Mouse (Mus musculus) hematopoietic stem cell, adult 5-6 weeks (primary cell): ENCODE results near the gene Gm37240. TPM values are rescaled to one million over a fixed set of nuclear protein-coding genes. Genes with fewer than 3 reads are reported as not detected.
"Not testable (repeated sequence)": the region's sequence is repeated elsewhere in the genome, so short reads cannot be mapped to it uniquely, and the experiment has no call there.

ENCODE experiments used
- ATAC-seq, 2 experiments: fragments of 125-278 bp in 1 of 2; replicated peaks in 1 of 2; 2 replicates each; pipeline ENCODE4 v1.8.0; 2016 to 2017; ENCODE audit warnings: inconsistent platforms in 2 of 2, mild to moderate bottlenecking in 2 of 2, moderate number of reproducible peaks in 2 of 2, low read depth in 1 of 2, moderate TSS enrichment in 1 of 2; ENCODE audit not compliant: low FRiP score in 2 of 2, poor library complexity in 2 of 2, severe bottlenecking in 2 of 2, insufficient read depth in 1 of 2, low TSS enrichment in 1 of 2
- total RNA-seq: library from RNA; stranded (forward); fragments of 172-1452, 232-1000 nt; gene quantifications from 2 replicates; pipeline ENCODE4 v1.2.3, GENCODE M21; 2017

Gene Gm37240
- total RNA-seq, 1 experiment from 2014 or later, result not detected

DNA sequence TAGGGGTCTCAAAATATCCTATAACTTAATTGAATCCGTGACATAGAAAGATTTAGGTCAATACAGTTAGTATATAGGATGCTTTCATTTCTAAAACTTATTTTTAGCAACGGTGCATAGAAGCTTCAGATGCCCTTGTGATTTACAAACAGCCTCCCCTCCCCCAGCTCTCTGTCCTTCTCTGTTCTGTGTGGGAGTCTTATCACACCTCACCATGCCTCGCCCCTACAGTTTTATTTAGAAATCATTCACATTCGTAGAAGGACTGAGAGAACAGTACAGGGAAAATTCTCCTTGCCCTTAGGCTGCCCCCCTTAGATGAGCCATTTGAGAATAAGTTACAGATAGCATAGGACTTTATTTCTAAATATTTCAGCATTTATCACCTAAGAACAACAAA is 295.3 kb downstream of the Gm37240 start:
- no peak for ATAC-seq

GRCm38 (mm10) chr3:85590090-85590754 is 297.1 kb downstream of the Gm37240 start:
- ATAC-seq, result no peak

GRCm38 (mm10) chr3:85588701-85589100 is 298.6 kb downstream of the Gm37240 start:
- no peak for ATAC-seq

DNA sequence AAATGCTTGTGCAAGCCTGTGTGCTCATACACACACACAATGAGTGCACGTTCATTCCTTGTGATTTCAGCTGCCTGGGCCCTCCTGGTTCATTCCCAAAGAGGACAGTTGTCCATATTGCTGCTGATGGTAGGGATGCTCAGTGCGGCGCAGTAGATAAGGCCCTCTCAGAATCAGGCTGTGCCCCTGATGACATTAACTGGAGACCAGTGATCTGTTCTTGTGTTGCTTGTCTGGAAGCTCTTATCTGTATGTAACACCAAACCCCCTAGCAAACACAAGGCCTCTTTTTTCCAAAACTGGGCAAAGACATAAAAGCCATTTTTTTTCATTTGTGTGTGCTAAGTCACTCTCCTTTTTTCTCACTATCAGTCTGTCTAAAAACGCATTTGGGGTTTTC is 302.4 kb downstream of the Gm37240 start:
- no peak for ATAC-seq

- no peak for ATAC-seq
These were observed 304.1 kb downstream of the Gm37240 start for GRCm38 (mm10) chr3:85583194-85583593.

GRCm38 (mm10) chr3:85582726-85583125 is 304.6 kb downstream of the Gm37240 start:
- no peak for ATAC-seq

GRCm38 (mm10) chr3:85573864-85574830 is 313.2 kb downstream of the Gm37240 start, which contains the start of gene Gatb:
Gene Gatb, plus strand, starts transcription at chr3:85574119.
- ATAC-seq, result peak; percentile 98 to 99

- ATAC-seq, result no peak
These were observed 314.0 kb downstream of the Gm37240 start for GRCm38 (mm10) chr3:85573216-85573863.

DNA sequence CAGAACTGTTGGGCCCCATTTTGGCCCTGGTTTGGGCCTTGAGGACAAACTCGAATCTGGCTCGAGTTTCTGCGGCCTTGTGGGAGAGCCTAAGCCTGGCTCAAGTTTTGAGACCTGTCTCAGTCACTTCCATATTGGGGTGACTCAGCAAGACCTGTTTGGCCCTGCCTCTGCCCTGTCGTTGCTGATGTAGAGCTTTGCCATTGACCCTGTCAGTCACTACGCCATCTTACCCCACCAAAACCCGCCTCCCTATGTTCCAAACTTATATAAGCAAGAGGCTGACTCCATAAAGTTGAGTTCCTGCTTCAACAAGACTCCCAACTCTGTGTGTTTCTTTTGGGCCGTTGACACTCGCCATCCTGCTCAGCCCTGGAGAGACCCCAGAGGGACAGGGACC is 314.8 kb downstream of the Gm37240 start:
- not testable (repeated sequence) for ATAC-seq

DNA sequence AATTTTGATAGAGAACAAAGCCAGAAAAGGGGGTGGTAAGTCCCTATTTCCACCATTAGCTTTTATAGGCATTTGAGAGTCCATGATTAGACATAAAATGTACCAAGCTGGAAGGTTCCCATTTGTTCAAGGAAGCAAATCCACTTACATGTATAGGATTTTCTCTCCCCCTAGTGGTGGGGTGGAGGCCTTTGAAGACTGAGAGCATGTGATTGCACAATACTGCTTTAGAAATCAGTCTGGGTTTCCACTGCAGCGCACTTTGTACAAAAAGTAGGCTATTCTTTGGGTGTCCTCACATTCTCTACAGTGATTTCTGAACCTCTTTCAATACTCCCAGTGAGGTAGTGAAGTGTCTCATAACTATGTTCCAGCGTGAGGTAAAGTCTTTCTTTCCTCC is 316.0 kb downstream of the Gm37240 start:
- peak; percentile 40 to 52; a peak in 2 of 4 replicates for ATAC-seq

DNA sequence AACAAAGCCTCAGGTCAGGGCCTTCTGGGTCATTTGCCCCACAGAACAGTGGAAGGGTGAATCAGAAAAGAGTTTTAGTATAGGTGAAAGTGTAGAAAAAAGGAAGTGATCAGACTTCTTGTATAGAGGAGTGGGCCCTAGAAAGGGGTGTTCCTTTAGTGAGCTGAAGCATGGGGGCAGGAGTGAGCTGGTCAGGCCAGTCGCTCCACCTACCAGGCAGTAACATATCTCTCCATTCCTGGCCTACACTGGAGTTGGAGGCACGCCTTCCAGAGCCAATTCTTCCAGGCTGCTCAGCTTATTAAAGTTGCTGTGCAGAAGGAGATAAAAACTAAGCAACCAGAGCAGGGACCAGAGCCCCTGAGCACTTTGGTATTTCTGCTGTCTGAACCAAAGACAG is 322.7 kb downstream of the Gm37240 start:
- ATAC-seq, result no peak

DNA sequence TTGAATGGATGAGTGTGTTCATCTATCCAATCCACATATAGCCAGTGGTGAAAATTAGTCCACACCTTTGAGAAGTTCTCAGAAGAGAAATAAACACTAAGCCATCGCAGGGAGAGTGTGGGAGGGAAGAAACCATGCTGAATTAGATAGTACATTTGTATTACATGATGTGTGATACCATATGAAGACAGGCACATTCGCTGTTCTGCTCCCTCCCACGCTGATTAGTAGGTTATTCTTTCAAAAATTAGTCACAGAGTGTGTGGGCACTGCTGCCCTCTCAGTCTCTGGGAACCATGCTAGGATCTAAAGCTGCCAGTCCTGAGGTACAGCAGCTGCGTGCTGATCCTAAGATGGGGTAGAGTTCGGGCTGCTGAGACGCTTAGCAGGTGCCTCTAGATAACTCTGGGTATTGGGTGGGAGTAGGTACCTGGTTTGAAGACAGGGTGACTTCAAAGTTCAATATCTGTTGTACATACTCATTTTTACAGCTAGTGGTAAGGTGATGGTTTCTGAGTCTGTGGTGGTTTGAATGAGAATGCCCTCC is 333.5 kb downstream of the Gm37240 start:
- no peak for ATAC-seq

DNA sequence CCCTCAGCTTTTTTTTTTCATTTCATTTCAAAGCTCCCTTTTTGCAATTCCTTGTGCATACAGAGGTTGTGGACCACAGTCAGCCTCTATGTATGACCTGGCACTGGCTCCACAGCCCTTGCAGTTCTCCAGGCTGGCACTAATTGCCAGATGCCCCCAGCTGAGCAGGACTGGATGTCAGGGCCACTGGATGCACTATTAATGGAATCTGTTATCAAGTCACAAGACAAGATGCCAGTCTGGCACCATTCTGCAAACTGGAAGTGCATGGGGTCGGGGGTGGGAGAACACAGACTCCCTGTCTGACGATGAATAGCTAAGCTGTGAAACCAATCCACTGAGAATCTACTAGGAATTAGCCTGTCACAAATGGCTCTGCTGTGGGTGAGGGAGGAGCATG is 336.0 kb downstream of the Gm37240 start:
- no peak for ATAC-seq

- no peak for ATAC-seq
These were observed 337.0 kb downstream of the Gm37240 start for GRCm38 (mm10) chr3:85550312-85550711.

DNA sequence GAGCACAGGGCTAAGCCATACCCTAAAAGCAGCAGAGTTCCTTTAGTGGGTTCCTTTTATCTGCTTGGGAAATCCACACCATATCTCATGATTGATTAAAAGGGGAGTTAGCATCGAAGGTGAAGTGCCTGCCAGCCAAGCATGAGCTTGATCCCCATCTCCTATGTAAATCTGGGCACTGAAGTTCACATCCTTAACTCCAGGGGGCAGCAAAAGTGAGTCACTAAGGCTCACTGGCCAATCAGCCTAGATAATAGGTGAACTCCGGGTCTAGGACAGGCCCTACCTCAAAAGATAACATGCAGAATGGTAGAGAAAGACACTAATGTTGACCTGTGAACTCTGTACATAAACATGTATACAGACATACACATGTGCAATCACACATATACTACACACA is 343.7 kb downstream of the Gm37240 start:
- 0 out of 4 replicates have a peak, but pooled peaks of 1 of the 2 experiments have one; percentile 22 for ATAC-seq

- peak; percentile 66 to 81; a peak in 3 of 4 replicates for ATAC-seq
These were observed 344.6 kb downstream of the Gm37240 start for GRCm38 (mm10) chr3:85542765-85543164.

DNA sequence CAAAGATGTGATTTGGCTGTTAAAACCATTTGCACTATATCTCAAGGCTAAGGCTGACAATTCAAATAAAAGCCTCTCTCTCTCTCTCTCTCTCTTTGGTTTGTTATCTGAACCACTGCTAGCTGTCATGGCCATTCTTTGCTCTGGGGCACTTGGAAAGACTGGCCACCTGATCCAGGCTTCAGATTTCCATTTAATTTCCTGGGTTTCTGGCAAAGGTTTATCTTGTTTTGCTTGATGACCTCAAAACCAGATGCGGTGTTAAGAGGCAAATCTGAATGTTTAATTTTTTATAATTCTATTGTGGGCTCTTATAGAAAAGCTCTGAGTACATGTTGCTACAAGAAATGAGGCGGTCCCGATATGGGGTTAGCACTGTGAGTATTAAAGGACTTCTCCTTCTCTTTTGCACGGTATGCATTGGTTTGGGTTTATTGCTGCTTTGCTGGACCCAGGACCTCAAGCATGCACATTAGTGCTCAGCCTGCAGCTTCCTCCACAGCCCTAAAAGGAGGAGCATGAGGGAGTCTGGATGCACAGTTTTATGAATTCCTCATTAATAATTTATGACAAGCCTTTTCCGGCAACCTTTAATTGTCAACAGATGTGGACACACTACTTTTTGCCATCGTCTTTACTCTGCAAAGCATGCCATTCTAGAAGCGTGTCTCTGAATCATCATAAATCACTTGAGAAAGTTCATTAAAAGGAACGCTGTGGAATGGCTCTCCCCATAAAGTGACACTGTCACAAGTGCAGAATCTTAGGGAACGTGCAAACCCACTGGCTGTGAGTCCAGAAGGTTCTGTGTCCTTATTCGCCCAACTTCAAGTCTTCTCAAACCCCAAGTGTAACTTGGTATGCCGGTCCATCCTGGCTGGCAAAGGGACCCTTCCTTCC is 351.4 kb downstream of the Gm37240 start:
- no peak for ATAC-seq
